Mouse (Mus musculus): ENCODE results near the gene Ccn5.

The Ccn5 gene

DNA sequence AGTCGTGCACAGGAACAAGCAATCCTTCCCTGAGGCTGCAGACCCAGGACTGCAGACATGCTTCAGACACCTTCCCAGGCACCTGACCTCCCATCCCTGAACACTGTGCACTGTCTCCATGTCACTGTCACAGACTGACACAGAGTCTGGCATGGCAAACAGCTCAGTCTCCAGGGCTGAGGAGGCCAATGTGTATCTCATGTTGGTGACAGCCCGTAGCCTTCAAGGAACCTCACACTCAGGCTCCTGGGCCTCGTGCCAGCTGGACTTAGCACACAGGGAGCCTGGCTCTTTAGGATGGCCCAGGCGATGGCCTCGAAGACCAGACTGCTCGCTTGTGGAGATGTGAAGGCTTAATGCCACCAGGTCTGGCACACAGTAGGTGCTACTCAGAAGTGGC lies 60.2 kb downstream of the Ccn5 start:
- POLR2A ChIA-PET: no interaction called here
- CTCF ChIA-PET: interaction anchor here in 2 of 4 experiments (0.6 to 1.1 kb wide), 2 partner anchors 60 to 94 kb away, joined by 4 to 6 read pairs; no protein-coding TSS in a partner anchor

Measured in embryonic stem cell, embryonic (primary cell).